Mouse (Mus musculus): ENCODE results near the gene Cbll1. TPM values are rescaled to one million over a fixed set of nuclear protein-coding genes. Genes with fewer than 3 reads are reported as not detected.

The Cbll1 gene
- polyA plus RNA-seq, 1 experiment from 2014 or later: 23.4 TPM

- Histone ChIP-seq H3K27ac (no peak overlapping the region), H3K36me3 (ENCODE audit: inconsistent target) (no peaks in the 10 kb centered on the region), H3K4me3 (ENCODE audit: inconsistent target) (no peak overlapping the region), H3K79me2 (ENCODE audit: inconsistent target) (no peaks in the 10 kb centered on the region)
- 74% methylated on average over 6 of the region's 6 CpGs for WGBS (ENCODE audit: missing documents)
Observed at GRCm38 (mm10) chr12:31444827-31445226, 54.6 kb downstream of the Cbll1 start.

DNA sequence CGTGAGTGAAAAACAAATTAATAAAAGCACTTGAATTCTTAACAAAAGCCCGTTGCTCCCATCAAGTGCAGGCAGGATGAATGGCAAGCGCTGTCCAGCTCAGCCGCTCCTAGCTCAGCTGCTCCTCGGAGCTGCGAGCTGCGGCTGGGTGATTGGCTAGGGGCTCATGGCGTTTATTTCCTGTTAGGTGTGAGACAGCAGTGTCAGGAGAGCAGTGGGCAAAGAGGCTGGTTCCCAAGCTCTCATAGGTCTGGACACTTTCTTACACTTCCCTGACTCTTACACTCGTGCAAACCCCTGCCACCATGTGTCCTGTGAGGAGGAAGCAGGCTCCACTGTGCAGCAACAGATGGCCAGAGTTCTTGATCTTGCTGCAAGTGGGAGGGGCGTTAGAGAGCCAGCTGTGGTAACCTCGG, 55.3 kb downstream of the Cbll1 start:
- no peak overlapping the region for H3K4me3 ChIP-seq (ENCODE audit: inconsistent target)
- H3K79me2 ChIP-seq (ENCODE audit: inconsistent target): no peaks in the 10 kb centered on the region
- H3K36me3 ChIP-seq (ENCODE audit: inconsistent target): no peaks in the 10 kb centered on the region
- WGBS (ENCODE audit: missing documents): under 1% methylated on average over 11 of the region's 11 CpGs
- H3K27ac ChIP-seq: no peak overlapping the region

DNA sequence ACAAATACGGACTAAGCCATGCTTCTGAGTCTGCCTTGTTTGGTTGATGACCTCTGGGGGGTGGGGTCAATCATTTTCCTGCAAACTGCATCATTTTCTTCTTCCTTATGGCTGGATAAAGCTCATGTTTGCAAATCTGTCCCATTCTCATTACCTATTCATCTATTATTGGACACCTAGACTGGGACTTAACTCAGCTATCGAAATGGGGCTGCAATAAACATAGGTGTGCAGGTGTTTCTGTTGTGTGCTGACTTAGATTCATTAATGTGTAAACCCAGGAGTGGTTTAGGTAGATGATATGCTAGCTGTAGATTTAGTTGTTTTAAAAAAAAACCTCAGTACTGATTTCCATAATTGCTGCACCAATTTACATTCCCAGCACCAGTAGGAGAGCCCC, 59.8 kb downstream of the Cbll1 start:
- H3K4me3 ChIP-seq (ENCODE audit: inconsistent target): no peak overlapping the region
- H3K36me3 ChIP-seq (ENCODE audit: inconsistent target): no peaks in the 10 kb centered on the region
- no peak overlapping the region for H3K27ac ChIP-seq
- no peaks in the 10 kb centered on the region for H3K79me2 ChIP-seq (ENCODE audit: inconsistent target)
- 83% methylated on average over 2 of the region's 2 CpGs for WGBS (ENCODE audit: missing documents)

DNA sequence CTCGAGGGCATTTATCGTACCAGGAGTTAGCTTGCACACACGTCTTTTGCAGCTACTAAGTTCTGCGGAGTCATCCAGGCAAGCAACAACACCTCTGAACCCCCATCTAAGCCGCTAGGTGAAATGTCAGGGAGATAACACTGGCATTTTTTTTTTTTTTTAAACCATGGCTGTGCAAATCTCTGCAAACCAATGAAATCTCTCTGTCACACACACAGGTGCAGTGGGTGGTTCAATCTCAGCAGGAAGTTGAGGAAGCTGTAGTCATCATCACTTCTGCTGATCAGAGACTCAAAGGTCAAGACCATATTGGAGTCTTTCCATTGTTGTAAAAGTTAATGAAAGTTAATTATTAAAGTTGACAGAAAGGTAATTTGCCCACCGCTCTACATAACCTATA, 61.6 kb downstream of the Cbll1 start:
- 82% methylated on average over 6 of the region's 6 CpGs for WGBS (ENCODE audit: missing documents)

More for the DNA sequence above, 61.6 kb downstream of the Cbll1 start:
- Histone ChIP-seq H3K79me2 (ENCODE audit: inconsistent target) (no peaks in the 10 kb centered on the region), H3K4me3 (ENCODE audit: inconsistent target) (no peak overlapping the region), H3K36me3 (ENCODE audit: inconsistent target) (no peaks in the 10 kb centered on the region), H3K27ac (no peak overlapping the region)

Other genes with a start within 250 kb of the Cbll1 start
- gene Lamb1, start 234.4 kb downstream of the Cbll1 start, polyA plus RNA-seq (2018): 0.01 to 0.11 TPM in 2 of 3 replicates, not detected in the other
- gene Dld, start 148.2 kb downstream of the Cbll1 start, polyA plus RNA-seq (2018): 62.2 to 102 TPM (median 81.6 TPM) in 3 replicates
- not detected in 3 replicates for gene Slc26a3, start 108.7 kb downstream of the Cbll1 start, polyA plus RNA-seq (2018)
- gene Slc26a4, start 60.4 kb upstream of the Cbll1 start, polyA plus RNA-seq (2018): not detected in 3 replicates
- gene Bcap29, start 135.0 kb upstream of the Cbll1 start, polyA plus RNA-seq (2018): 38.4 to 85.4 TPM (median 50.6 TPM) in 3 replicates
- gene Dus4l, start 155.2 kb upstream of the Cbll1 start, polyA plus RNA-seq (2018): 1.2 to 5.9 TPM (median 2.4 TPM) in 3 replicates
- 23.2 to 30.6 TPM (median 27.4 TPM) in 3 replicates for gene Cog5, start 155.3 kb upstream of the Cbll1 start, polyA plus RNA-seq (2018)
- gene Gpr22, start 214.3 kb upstream of the Cbll1 start, polyA plus RNA-seq (2018): not detected in 3 replicates

All from macrophage (primary cell).